Mouse (Mus musculus) lung, embryonic 14.5 days (tissue): Measurements from ENCODE around the gene Rnf128. TPM values are rescaled to one million over a fixed set of nuclear protein-coding genes. Genes with fewer than 3 reads are reported as not detected.

Experiments used
- ATAC-seq: fragments of 200-750 bp; cut with Nextera tagmentation; 2 replicates; pipeline ENCODE4 v1.8.0; 2017; ENCODE audit warnings: mild to moderate bottlenecking, moderate TSS enrichment, moderate library complexity; ENCODE audit not compliant: insufficient read depth
- DNase-seq: peaks from one replicate; pipeline ENCODE4 v3.0.0-alpha.2; 2015
- H3K27ac ChIP-seq: fragments of 300-500 bp; sonication (generic); 2 replicates; pipeline ENCODE4 v1.5.1; 2014; ENCODE audit warnings: low read depth, mild to moderate bottlenecking, moderate library complexity
- H3K27me3 ChIP-seq: fragments of 300-500 bp; sonication (generic); 2 replicates; pipeline ENCODE4 v1.6.1; 2014; ENCODE audit warnings: low read length, control low read depth; ENCODE audit not compliant: insufficient read depth
- H3K36me3 ChIP-seq: fragments of 300-500 bp; sonication (generic); 2 replicates; pipeline ENCODE4 v1.6.1; 2014; ENCODE audit warnings: control low read depth; ENCODE audit not compliant: insufficient read depth
- H3K4me1 ChIP-seq: fragments of 300-500 bp; sonication (generic); 2 replicates; pipeline ENCODE4 v1.6.1; 2014; ENCODE audit warnings: antibody characterized with exemption, control low read depth; ENCODE audit not compliant: insufficient read depth
- H3K4me2 ChIP-seq: fragments of 300-500 bp; sonication (generic); 2 replicates; pipeline ENCODE4 v1.6.1; 2014; ENCODE audit warnings: mild to moderate bottlenecking
- H3K4me3 ChIP-seq: fragments of 300-500 bp; sonication (generic); 2 replicates; pipeline ENCODE4 v1.5.1; 2014; ENCODE audit warnings: low read depth, low read length
- H3K9ac ChIP-seq: fragments of 300-500 bp; sonication (generic); 2 replicates; pipeline ENCODE4 v1.6.1; 2014
- H3K9me3 ChIP-seq: fragments of 300-500 bp; sonication (generic); 2 replicates; pipeline ENCODE4 v1.6.1; 2016; ENCODE audit warnings: low read depth, low read length, control low read depth
- CTCF ChIP-seq: IDR thresholded peaks from 2 replicates; pipeline ENCODE4 v1.5.1; 2016; ENCODE audit warnings: antibody characterized with exemption, low read depth
- WGBS: fragments of 180-500 bp; shearing (Covaris S2); extraction: QIAGEN DNeasy Blood & Tissue Kit; methylation state at CpG from one replicate; pipeline ENCODE4 v1.1.7; 2014; 5-methylcytosine and 5-hydroxymethylcytosine counted together
- polyA plus RNA-seq: library from polyadenylated mRNA; unstranded; fragments of >200 nt; fragmentation: Nextera tagmentation; extraction: Ambion mirVana; gene quantifications from 2 replicates; pipeline ENCODE4 v1.2.1, GENCODE M21; 2014

Rnf128 gene
- 3.1 and 3.4 TPM in 2 replicates for polyA plus RNA-seq

DNA sequence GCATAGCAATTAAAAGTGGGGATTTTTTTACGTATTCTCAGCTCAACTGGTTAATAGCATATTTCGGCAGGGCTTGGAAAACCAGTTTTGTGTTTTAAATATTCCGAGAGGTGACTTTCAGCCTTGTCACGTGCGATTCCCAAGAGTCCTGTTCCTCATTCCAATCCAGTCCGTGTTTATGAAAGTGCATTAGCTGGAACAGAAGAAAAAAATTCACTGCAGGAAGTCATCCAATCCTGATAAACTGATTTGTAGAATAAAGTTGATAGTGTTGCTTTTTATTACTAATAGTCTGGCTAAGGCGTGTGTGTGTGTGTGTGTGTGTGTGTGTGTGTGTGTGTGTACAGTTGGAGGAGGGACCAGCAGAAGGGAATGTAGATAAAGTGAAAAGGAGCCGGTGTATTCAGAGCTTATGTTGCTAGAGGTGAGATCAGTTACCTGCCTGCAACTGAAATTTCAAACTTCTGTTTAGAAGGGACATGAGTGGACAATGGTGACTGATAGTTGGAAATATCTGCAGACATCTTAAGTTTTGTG, at the start of gene Rnf128:
Gene Rnf128, plus strand, starts transcription at position 392 of the 537 bp plus-strand sequence.
- no peak for TF ChIP-seq CTCF
- H3K36me3 ChIP-seq, result no peaks in the 10 kb centered on the region
- no peak within 1 kb of the TSS for H3K27ac ChIP-seq
- peak; percentile 26 for DNase-seq
- no peak within 1 kb of the TSS for H3K9ac ChIP-seq
- H3K27me3 ChIP-seq, result no peaks in the 10 kb centered on the region
- ATAC-seq, result no peak
- no peak within 1 kb of the TSS for H3K4me2 ChIP-seq
- H3K4me3 ChIP-seq, result no peak within 1 kb of the TSS
- no peaks in the 10 kb centered on the region for H3K4me1 ChIP-seq
- no peaks in the 10 kb centered on the region for H3K9me3 ChIP-seq
- WGBS, result 44% methylated on average over 8 of the region's 8 CpGs

DNA sequence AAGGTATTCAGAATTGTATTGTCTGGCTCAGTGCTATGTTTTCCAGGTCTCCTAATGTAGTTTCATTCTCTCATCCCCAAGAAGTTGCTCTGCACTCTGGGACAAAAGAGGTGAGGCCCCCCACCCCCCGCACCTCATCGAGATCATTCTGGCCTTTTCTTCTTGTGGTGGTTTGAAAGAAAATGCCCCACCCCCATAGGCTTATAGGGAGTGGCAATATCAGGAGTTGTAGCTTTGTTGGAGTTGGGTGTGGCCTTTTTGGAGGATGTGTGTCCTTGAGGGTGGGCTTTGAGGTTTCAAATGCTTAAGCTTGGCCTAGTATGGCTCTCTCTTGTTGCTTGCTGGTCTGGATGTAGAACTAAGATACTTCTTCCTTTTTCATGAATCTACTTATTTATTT, 47.0 kb upstream of the Rnf128 start:
- Histone ChIP-seq H3K4me2 (no peak overlapping the region), H3K36me3 (no peaks in the 10 kb centered on the region), H3K27ac (no peak overlapping the region), H3K9me3 (no peaks in the 10 kb centered on the region), H3K4me1 (no peaks in the 10 kb centered on the region), H3K9ac (no peak overlapping the region), H3K27me3 (no peaks in the 10 kb centered on the region), H3K4me3 (no peak overlapping the region)
- ATAC-seq, result no peak
- TF ChIP-seq CTCF, result no peak
- WGBS, result 77% methylated on average over 2 of the region's 2 CpGs
- no peak for DNase-seq

DNA sequence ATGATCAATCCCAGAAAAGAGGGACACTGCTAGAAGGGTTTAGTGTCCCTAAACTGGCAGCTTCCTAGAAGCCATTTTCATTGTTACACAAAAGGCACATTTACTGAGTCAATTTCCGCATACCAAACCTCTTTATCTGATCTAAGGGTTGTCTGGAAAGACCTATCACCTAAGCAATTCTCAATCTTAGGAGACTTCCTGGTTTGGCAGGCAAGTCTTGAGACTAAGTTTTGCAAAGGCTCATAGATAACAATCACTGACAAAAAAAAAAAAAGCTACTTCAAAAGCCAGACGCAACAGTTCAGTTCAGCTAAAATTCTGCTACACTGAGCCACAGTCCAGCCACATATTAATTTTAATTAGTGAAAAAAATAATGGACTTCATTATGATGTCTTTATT, 43.9 kb upstream of the Rnf128 start:
- Histone ChIP-seq H3K4me2 (no peak overlapping the region), H3K4me3 (no peak overlapping the region), H3K27ac (no peak overlapping the region), H3K4me1 (no peaks in the 10 kb centered on the region), H3K9ac (no peak overlapping the region), H3K27me3 (no peaks in the 10 kb centered on the region), H3K9me3 (no peaks in the 10 kb centered on the region), H3K36me3 (no peaks in the 10 kb centered on the region)
- WGBS, result 60% methylated on average over 2 of the region's 2 CpGs
- no peak for ATAC-seq
- DNase-seq, result no peak
- no peak for TF ChIP-seq CTCF

DNA sequence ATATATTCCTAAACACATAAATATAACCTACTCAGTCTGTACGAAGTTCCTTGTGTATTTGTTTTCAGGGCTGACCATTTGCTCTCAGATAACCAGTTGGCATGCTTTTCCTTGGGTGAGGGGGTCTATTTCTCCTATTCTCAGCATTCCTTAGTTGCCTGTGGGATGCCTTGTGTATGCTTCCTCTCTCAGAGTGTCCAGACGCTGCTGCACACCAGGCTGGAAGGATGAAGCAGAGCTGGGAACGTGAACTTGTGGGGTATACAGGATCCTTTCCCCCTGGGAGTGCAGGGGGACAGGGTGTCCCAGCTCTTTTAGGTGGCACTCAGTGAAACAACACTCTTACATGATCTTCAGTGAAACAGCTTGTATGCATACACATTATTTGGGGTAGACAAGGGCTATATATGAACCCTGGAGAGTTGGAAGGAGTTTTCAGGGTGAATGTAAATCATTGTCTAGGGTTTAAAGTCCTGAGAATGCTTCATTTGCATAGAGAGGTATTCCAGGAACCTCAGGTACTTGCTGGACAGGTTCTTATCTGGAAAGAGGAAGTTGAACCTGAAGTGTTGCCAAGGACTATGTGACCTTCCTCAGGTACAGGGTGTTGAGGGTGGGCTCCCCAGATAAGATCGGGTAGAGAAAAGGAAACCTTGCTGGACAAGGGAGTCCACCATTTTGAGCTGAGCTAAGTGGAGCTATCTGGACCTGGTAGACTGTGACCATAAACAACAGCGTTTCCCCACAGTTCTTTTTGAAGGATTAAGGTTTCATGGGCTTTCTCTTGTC, 38.6 kb upstream of the Rnf128 start:
- DNase-seq (peak; percentile 5), ATAC-seq (no peak)
- TF ChIP-seq CTCF, result no peak
- Histone ChIP-seq H3K27ac (no peak overlapping the region), H3K4me2 (no peak overlapping the region), H3K9me3 (no peaks in the 10 kb centered on the region), H3K36me3 (no peaks in the 10 kb centered on the region), H3K4me1 (no peaks in the 10 kb centered on the region), H3K27me3 (no peaks in the 10 kb centered on the region), H3K4me3 (no peak overlapping the region), H3K9ac (no peak overlapping the region)
- 53% methylated on average over 5 of the region's 5 CpGs for WGBS

DNA sequence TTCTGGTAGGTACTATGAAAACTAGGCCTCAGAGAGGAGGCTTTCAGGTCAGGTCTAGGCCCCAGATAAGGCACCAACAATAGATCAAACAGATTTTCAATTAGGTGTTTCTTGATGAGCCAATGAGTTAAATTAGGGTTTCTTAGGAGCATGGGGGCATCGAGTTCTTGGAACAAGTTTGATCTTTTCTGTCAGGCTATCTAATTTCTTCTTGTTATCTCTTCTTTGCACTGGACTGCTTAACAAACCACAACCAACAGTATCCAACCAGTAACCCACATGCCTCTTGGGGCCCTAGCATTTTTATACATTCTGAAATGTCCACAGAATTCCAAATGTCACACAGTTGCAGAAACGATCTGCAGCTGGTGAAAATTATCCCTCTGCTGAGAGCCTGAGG, 37.4 kb upstream of the Rnf128 start:
- Histone ChIP-seq H3K36me3 (no peaks in the 10 kb centered on the region), H3K9ac (no peak overlapping the region), H3K4me1 (no peaks in the 10 kb centered on the region), H3K4me3 (no peak overlapping the region), H3K9me3 (no peaks in the 10 kb centered on the region), H3K27ac (no peak overlapping the region), H3K4me2 (no peak overlapping the region), H3K27me3 (no peaks in the 10 kb centered on the region)
- WGBS, result 68% methylated on average over 2 of the region's 2 CpGs
- DNase-seq (no peak), ATAC-seq (no peak)
- no peak for TF ChIP-seq CTCF

DNA sequence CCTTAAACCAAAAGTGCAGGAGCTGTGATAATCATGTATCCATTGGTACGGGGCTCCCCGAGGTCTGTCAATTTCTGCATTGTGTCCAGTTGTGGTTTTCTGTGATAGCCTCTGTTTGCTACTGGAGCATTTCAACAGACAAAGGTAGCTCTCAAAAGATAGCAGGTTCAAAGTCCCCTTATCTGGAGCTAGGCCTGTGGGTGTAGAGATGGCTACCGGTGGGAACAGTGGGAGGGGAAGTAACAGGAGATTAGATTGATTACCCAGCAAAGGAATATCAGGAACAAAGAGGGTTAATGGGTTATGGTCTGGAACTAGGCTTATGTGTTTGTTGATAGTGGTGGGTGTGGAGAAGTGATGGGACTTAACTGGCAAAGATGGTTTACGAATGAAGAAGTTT, 36.1 kb upstream of the Rnf128 start:
- Histone ChIP-seq H3K4me1 (no peaks in the 10 kb centered on the region), H3K9me3 (no peaks in the 10 kb centered on the region), H3K4me2 (no peak overlapping the region), H3K4me3 (no peak overlapping the region), H3K9ac (no peak overlapping the region), H3K27ac (no peak overlapping the region), H3K36me3 (no peaks in the 10 kb centered on the region), H3K27me3 (no peaks in the 10 kb centered on the region)
- DNase-seq (no peak), ATAC-seq (no peak)
- no peak for TF ChIP-seq CTCF
- 74% methylated on average over 4 of the region's 4 CpGs for WGBS

DNA sequence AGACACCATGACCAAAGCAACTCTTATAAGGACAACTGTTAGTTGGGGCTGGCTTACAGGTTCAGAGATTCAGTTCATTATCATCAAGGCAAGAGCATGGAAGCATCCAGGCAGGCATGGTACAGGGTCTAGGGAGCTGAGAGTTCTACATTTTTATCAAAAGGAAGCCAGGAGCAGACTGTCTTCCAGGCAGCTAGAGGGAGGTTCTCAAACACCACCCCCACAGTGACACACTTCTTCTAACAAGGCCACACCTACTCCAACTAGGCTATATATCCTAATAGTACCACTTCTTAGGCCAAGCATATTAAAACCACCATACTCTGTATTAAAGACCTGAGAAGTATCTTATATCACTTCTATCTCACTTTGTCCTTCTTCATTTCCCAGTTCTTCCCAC, 33.4 kb upstream of the Rnf128 start:
- Histone ChIP-seq H3K27me3 (no peaks in the 10 kb centered on the region), H3K9me3 (no peaks in the 10 kb centered on the region), H3K36me3 (no peaks in the 10 kb centered on the region), H3K4me1 (no peaks in the 10 kb centered on the region), H3K4me2 (no peak overlapping the region), H3K4me3 (no peak overlapping the region), H3K27ac (no peak overlapping the region), H3K9ac (no peak overlapping the region)
- no peak for TF ChIP-seq CTCF
- ATAC-seq, result no peak
- no peak for DNase-seq
